Comparison of ENCODE assay signal across 7 mouse cellular contexts in genomic region chr3:51727968-51728367, GRCm38 (mm10).
DNase-seq lines count a peak whose midpoint lies in the region; ATAC-seq and TF ChIP-seq lines count a peak whose summit lies in the region.

No protein-coding gene starts in this region.

- WGBS in kidney, embryonic 15.5 days: 18% methylated on average over 8 of the region's 8 CpGs
- WGBS in forebrain, postnatal 0 days: 51% methylated on average over 8 of the region's 8 CpGs
- WGBS in liver, embryonic 14.5 days (ENCODE audit: insufficient replicate concordance): 12% methylated on average over 8 of the region's 8 CpGs

- H3K27me3 ChIP-seq in kidney, embryonic 15.5 days: no peaks in the 10 kb centered on the region
- H3K27me3 ChIP-seq in forebrain, postnatal 0 days (ENCODE audit: insufficient read depth, low read length): no peaks in the 10 kb centered on the region
- H3K27me3 ChIP-seq in liver, embryonic 14.5 days (ENCODE audit: control insufficient read depth, insufficient read depth, low read length): no peaks in the 10 kb centered on the region

- H3K27ac ChIP-seq in kidney, embryonic 15.5 days: peak overlapping the region; percentile 82
- H3K27ac ChIP-seq in forebrain, postnatal 0 days (ENCODE audit: low read depth, low read length): peak overlapping the region; percentile 57; the same call in 1 of the 2 replicates
- H3K27ac ChIP-seq in liver, embryonic 14.5 days: peak overlapping the region; percentile 93

- H3K4me3 ChIP-seq in kidney, embryonic 15.5 days (replicated peaks): no peak overlapping the region
- no peak overlapping the region for H3K4me3 ChIP-seq in forebrain, postnatal 0 days (ENCODE audit: low read depth, low read length)
- H3K4me3 ChIP-seq in liver, embryonic 14.5 days (ENCODE audit: insufficient read depth in 1 of 2, low read depth in 2 of 2, low read length in 2 of 2): peak overlapping the region in 1 of 2 experiments; percentile 23; a peak in 2 of 4 replicates

- H3K4me1 ChIP-seq in kidney, embryonic 15.5 days: peaks cover 66% of the 10 kb centered on the region
- peaks cover 18% of the 10 kb centered on the region for H3K4me1 ChIP-seq in forebrain, postnatal 0 days (ENCODE audit: insufficient read depth)
- H3K4me1 ChIP-seq in liver, embryonic 14.5 days (replicated peaks; ENCODE audit: control insufficient read depth in 2 of 2, insufficient read depth in 2 of 2, low read length in 1 of 2): peaks cover 37 to 64% of the 10 kb centered on the region in 2 experiments

- H3K9ac ChIP-seq in kidney, embryonic 15.5 days: no peak overlapping the region
- H3K9ac ChIP-seq in forebrain, postnatal 0 days: peak overlapping the region; percentile 19; the same call in 1 of the 2 replicates
- peak overlapping the region; percentile 64 for H3K9ac ChIP-seq in liver, embryonic 14.5 days (replicated peaks)

- TF ChIP-seq EP300 in liver, embryonic 14.5 days (IDR thresholded peaks at IDR 0.05; ENCODE audit: low read depth): no peak

- 0 out of 2 replicates have a peak overlapping the region, but pooled peaks have one; percentile 12 for H3K4me2 ChIP-seq in kidney, embryonic 15.5 days
- no peak overlapping the region for H3K4me2 ChIP-seq in forebrain, postnatal 0 days (ENCODE audit: low read depth)
- H3K4me2 ChIP-seq in liver, embryonic 14.5 days (ENCODE audit: low read depth): peak overlapping the region; percentile 70

- no peaks in the 10 kb centered on the region for H3K9me3 ChIP-seq in kidney, embryonic 15.5 days (replicated peaks)
- H3K9me3 ChIP-seq in forebrain, postnatal 0 days (ENCODE audit: low read length): no peaks in the 10 kb centered on the region
- no peaks in the 10 kb centered on the region for H3K9me3 ChIP-seq in liver, embryonic 14.5 days (ENCODE audit: control insufficient read depth, low read length)

- DNase-seq in kidney, postnatal 25 days: no peak
- no peak for DNase-seq in forebrain, postnatal 0 days
- DNase-seq in liver, embryonic 14.5 days (ENCODE audit: low read depth in 3 of 3, low spot score in 3 of 3): no peak
- DNase-seq in spleen, adult 12 weeks (ENCODE audit: low spot score): no peak
- DNase-seq in ovary, postnatal 36 days (ENCODE audit: low spot score): no peak

- TF ChIP-seq CTCF in forebrain, postnatal 0 days (IDR thresholded peaks at IDR 0.05; ENCODE audit: low read depth): no peak
- TF ChIP-seq CTCF in liver, embryonic 14.5 days (IDR thresholded peaks at IDR 0.05; ENCODE audit: low read depth): no peak

- H3K36me3 ChIP-seq in kidney, embryonic 15.5 days: no peaks in the 10 kb centered on the region
- H3K36me3 ChIP-seq in forebrain, postnatal 0 days (ENCODE audit: insufficient read depth): no peaks in the 10 kb centered on the region
- H3K36me3 ChIP-seq in liver, embryonic 14.5 days (replicated peaks; ENCODE audit: control insufficient read depth, insufficient read depth, low read depth): no peaks in the 10 kb centered on the region

- ATAC-seq in kidney, embryonic 15.5 days (replicated peaks; ENCODE audit: low FRiP score): peak; percentile 52
- peak; percentile 42 for ATAC-seq in common myeloid progenitor, adult 5-6 weeks (replicated peaks; ENCODE audit: low read depth, poor library complexity, severe bottlenecking)
- no peak for ATAC-seq in forebrain, postnatal 0 days
- ATAC-seq in liver, embryonic 14.5 days (ENCODE audit: insufficient read depth): peak; percentile 77
